Mouse (Mus musculus) kidney, adult 11 months (tissue): ENCODE data around the gene 4931409K22Rik.

Experiments
- DNase-seq: peaks from one replicate; pipeline ENCODE4 v3.0.0; 2022

Gene 4931409K22Rik

DNA sequence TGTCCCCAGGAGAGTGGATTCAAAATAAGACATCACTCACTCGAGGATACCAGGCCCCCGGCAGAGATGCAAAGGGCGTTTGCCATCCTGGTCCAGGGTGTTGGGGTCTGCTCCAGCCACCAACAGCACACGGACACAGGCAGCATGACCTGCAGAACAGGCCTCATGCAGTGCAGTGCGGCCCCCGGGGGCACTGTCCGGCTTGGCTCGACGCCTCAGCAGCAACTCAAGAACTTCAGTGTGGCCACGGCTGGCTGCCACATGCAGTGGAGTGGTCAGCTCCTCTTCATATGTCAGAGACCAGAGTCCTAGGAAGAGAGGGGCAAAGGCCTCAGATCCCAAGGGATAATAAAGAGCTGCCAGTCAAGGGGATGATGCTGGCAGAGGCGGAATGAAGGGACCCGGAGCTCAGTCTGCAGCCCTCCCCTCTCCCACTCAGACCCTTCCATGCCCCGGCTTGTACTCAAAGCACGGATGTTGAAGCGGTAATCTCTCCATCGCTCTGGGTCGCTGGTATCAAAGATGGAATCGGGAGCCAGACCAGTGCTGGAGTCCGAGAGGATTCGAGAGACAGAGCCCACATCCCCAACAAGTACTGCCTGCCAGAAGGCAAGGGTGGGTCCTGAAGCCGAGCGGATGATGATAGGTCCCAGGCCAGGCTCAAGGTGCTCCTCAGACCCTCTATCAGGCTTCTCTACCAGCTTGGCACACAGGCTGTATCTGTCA lies 16.9 kb downstream of the 4931409K22Rik start:
- DNase-seq = no peak

GRCm38 (mm10) chr5:24537618-24538017 lies 19.0 kb downstream of the 4931409K22Rik start:
- no peak for DNase-seq

- DNase-seq = no peak
Measured at GRCm38 (mm10) chr5:24536511-24536910, 20.1 kb downstream of the 4931409K22Rik start.

DNA sequence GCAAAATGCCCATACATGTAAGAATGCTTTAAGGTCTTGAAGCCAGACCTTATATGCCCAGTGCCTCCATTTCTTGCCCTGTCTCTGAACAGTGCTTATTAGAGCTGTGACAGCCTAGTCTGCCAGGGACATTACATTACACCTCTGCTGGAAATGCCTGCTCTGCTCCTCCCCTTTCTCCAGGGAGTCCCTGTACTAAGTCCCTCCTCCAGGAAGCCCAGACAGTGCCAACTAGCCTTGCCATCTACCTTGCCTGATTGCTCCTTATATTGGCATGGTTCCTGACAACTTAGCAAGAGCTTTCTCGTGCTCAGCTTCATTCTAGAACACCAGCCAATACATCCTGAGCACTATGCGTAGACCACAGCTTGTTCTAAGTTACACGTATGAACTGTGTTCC lies 20.9 kb downstream of the 4931409K22Rik start:
- peak; percentile 26 for DNase-seq

DNA sequence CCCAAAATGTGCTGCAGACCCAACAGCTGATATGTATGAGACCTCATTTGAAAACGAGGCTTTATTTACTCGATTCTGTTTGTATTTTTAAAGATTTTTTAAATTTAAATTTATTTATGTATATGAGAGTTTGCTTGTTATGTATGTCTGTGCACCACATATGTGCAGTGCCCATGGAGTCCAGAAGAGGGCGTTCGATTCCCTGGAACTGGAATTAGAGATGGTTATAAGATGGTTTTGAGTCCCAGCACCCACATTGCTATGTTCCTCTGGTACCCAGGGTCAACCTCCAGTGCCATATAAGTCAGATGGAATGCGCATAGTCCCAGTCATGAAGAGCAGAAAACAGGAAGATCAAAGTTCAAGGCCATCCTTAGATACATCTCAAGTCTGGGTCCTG lies 22.3 kb downstream of the 4931409K22Rik start:
- DNase-seq = no peak

DNA sequence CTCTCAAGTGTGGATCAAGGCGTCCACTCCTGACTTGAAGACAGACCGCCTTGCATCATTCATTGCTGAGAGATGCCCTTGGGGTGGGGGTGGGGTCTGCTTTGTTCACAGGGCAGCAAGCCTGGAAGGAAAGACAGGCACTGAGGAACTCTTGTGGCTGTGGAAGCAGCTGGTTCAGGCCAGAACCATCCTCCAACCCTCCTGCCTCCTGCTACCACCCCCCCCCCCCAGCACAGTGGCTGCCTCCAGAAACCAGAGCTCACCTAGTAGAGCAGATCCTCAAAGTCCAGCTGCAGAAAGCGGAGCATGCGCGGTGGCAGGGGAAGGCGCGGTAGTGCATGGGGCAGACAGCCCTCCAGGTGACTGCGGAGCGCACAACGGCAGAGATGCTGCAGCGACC lies 23.2 kb downstream of the 4931409K22Rik start:
- no peak for DNase-seq

DNA sequence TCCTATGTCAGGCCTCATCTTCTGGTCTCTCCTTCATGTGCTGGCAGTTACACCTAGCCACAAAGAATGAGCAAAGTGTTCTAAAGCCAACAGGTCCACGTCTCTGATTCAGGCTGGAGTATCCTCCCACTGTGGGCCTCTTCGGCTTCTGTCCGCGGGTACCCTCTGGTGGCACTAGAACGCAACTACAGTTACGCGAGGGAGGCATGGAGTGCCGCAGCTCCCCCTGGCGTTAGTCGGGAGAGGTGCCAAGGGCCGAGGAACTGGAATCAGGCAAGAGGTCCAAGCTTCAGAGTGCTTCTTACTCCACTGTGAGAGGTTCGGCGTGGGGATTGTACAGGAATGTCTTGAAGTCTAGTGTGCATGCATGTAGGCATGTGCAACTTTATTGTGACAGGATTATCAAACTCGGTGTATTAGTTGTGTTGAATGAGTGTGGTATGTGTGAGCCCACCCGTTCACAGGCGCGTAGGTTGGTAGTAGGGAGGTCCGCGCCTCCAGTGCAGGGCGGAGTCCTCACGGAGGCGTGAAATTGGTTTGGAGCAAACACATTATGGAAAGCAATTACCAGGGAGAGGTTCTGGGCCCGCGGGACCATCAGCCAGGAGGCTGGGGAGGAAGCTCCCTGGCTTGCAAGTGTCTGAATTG lies 26.4 kb downstream of the 4931409K22Rik start:
- DNase-seq = peak; percentile 84

- no peak for DNase-seq
Measured at GRCm38 (mm10) chr5:24527780-24528179, 28.8 kb downstream of the 4931409K22Rik start.

DNA sequence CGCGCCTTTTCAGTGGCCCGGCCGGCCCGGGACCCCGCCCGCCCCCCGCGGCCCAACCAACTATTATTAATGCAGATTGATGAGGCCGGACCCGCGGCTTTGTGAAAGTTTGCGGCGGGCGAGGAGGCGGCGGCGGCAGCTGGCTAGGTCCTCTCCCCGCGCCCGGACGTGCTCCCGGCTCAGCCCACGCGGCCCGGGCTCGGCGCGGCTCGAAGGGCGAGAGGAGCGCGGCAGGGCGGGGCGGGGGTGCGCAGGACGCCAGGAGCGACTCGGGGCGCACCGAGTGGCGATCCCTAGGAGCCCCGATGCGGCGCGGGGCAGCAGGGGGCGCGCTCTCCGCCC lies 29.7 kb downstream of the 4931409K22Rik start, which contains the start of gene Gbx1:
TSS of gene Gbx1 (minus strand) at position 314 of the 342 bp plus-strand sequence.
- DNase-seq = no peak

DNA sequence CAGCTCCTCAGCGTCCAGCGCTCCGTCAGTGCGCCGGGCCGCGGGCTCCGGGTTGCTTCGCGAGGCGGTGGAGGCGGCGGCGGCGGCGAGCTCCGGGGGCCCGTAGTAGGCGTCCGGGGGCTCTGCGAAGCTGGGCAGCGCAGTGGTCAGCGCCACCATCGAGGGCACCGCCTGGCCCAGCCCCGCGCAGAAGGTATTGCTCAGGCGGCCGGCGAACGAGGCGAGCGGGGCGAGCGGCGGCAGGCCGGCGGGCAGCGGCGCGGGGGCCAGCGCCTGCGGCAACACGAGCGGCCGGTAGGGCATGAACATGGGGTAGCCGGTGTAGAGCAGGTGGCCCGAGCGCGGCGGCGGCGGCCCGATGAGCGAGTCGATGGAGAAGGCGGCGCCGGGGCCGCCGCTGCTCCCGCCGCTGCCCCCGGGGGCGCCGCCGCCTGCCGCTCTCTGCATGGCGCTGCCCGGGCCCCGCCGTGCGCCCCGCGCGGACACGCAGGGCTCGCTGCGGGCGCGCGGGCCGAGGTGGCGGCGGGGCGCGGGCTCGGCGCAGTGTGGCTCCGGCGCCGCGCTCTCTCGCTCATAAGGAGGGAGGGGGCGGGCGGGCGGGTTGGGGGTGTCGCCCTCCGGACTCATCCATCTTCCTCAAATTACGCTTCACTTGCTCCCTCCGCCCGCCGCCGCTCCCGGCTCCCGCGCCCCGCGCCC lies 30.3 kb downstream of the 4931409K22Rik start:
- DNase-seq = no peak

GRCm38 (mm10) chr5:24525360-24526189 lies 31.0 kb downstream of the 4931409K22Rik start:
- DNase-seq = no peak

DNA sequence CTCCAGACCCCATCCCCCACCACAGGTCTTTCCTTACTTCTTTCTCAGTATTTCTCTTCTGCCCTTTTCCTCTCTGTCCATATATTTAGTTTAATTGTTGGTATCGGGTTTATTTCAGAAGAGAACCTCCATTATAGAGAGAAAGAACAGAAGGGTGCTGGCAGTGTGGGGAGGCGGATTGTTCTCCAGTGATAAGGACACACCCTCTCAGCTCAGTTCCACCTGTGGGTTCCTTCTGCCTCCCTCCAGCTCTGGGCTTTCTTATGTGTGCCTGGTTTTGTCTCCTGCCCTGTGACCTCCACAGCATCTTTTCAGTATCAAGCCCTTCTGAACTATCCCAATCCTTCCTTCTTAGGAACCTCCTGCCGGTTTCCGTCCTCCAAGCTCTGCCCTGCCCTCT lies 32.1 kb downstream of the 4931409K22Rik start:
- DNase-seq = no peak

DNA sequence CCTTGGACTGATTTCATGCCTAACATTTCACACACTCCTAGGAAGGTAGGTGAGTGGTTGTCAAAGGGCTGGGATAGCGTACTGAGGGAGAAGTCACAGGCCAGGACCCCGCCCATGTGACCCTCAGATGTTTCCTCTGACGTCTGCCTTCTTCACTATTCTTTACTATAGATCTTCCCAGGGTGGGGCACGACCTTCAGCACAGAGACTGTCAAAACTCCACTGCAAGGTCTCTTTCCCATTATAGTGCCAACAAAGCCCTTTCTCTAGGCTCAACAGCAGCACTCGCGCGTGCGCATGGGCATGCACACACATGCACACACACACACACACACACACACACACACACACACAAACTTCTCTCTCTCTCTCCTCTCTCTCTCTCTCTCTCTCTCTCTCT lies 32.8 kb downstream of the 4931409K22Rik start:
- no peak for DNase-seq

GRCm38 (mm10) chr5:24521366-24521765 lies 35.2 kb downstream of the 4931409K22Rik start:
- no peak for DNase-seq

DNA sequence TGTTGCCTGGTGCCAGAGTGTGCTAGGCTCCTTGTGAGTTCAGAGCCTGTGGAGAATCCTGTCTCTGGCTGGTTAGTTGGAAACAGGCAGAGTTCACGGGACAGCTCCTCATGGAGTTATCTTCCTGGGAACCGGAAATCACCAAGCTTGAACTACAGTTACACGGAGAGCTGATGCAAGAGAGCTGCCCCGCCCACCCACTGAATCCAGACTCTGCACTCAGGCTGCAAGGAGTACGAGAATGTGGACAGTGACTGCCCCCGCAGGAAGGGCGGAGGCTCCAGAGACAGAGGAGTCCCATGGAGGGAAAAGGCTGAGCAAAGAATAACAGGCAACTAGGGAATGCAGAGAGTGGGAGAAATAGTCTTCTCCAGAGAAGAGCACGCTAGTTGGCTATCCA lies 44.3 kb downstream of the 4931409K22Rik start:
- peak; percentile 32 for DNase-seq

- no peak for DNase-seq
Measured at GRCm38 (mm10) chr5:24510635-24511034, 46.0 kb downstream of the 4931409K22Rik start.

GRCm38 (mm10) chr5:24508406-24508805 lies 48.2 kb downstream of the 4931409K22Rik start:
- DNase-seq = no peak

- DNase-seq = no peak
Measured at GRCm38 (mm10) chr5:24505513-24505912, 51.1 kb downstream of the 4931409K22Rik start.

GRCm38 (mm10) chr5:24502786-24503185 lies 53.8 kb downstream of the 4931409K22Rik start:
- DNase-seq = peak; percentile 64

- DNase-seq = no peak
Measured at GRCm38 (mm10) chr5:24500851-24501250, 55.8 kb downstream of the 4931409K22Rik start.

GRCm38 (mm10) chr5:24499113-24499512 lies 57.5 kb downstream of the 4931409K22Rik start:
- no peak for DNase-seq

DNA sequence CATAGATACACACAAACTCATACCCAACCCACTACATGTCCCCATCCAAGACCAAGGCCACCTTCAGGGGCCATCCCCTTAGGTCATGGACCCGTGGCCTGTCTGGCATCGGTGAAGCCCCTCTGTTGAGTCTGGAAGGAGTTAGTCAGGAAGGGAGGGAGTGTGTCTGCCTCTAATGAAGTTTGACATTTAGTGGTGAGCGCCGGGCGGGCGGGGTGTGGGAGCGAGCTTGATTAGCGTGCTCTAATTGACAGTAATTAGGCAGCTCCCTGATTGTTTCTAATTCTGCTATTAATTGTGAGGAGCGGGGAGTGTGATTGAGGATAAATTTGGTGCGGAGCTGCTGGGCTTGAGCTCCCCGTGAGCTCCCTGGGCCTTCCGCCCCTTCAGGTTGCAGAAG lies 59.1 kb downstream of the 4931409K22Rik start:
- no peak for DNase-seq

GRCm38 (mm10) chr5:24496756-24497155 lies 59.9 kb downstream of the 4931409K22Rik start:
- DNase-seq = no peak
